Mouse (Mus musculus): ENCODE results near the gene Myo1e. TPM values are rescaled to one million over a fixed set of nuclear protein-coding genes. Genes with fewer than 3 reads are reported as not detected.

Gene Myo1e
- polyA plus RNA-seq, 2 experiments, result 1.1 to 1.8 TPM

GRCm38 (mm10) chr9:70301598-70301997 lies 94.4 kb downstream of the Myo1e start:
- WGBS (ENCODE audit: insufficient replicate concordance), result 76% methylated on average over 6 of the region's 6 CpGs
- ATAC-seq (ENCODE audit: insufficient read depth), result no peak
- no peak for DNase-seq (ENCODE audit: low read depth in 3 of 3, low spot score in 3 of 3)
- no peaks in the 10 kb centered on the region for H3K36me3 ChIP-seq (replicated peaks; ENCODE audit: control insufficient read depth, insufficient read depth, low read depth)
- no peak overlapping the region for H3K4me3 ChIP-seq (ENCODE audit: insufficient read depth in 1 of 2, low read depth in 2 of 2, low read length in 2 of 2)
- no peaks in the 10 kb centered on the region for H3K27me3 ChIP-seq (ENCODE audit: control insufficient read depth, insufficient read depth, low read length)
- no peak overlapping the region for H3K9ac ChIP-seq (replicated peaks)
- TF ChIP-seq CTCF (IDR thresholded peaks at IDR 0.05; ENCODE audit: low read depth), result no peak
- no peak for TF ChIP-seq EP300 (IDR thresholded peaks at IDR 0.05; ENCODE audit: low read depth)
- H3K27ac ChIP-seq, result no peak overlapping the region
- no peaks in the 10 kb centered on the region for H3K4me1 ChIP-seq (replicated peaks; ENCODE audit: control insufficient read depth in 2 of 2, insufficient read depth in 2 of 2, low read length in 1 of 2)
- no peak overlapping the region for H3K4me2 ChIP-seq (ENCODE audit: low read depth)
- no peaks in the 10 kb centered on the region for H3K9me3 ChIP-seq (ENCODE audit: control insufficient read depth, low read length)

- 67% methylated on average over 8 of the region's 8 CpGs for WGBS (ENCODE audit: insufficient replicate concordance)
- Histone ChIP-seq H3K27ac (no peak overlapping the region), H3K9me3 (ENCODE audit: control insufficient read depth, low read length) (no peaks in the 10 kb centered on the region), H3K9ac (replicated peaks) (no peak overlapping the region), H3K4me3 (ENCODE audit: insufficient read depth in 1 of 2, low read depth in 2 of 2, low read length in 2 of 2) (no peak overlapping the region), H3K4me2 (ENCODE audit: low read depth) (no peak overlapping the region), H3K36me3 (replicated peaks; ENCODE audit: control insufficient read depth, insufficient read depth, low read depth) (no peaks in the 10 kb centered on the region), H3K4me1 (replicated peaks; ENCODE audit: control insufficient read depth in 2 of 2, insufficient read depth in 2 of 2, low read length in 1 of 2) (no peaks in the 10 kb centered on the region), H3K27me3 (ENCODE audit: control insufficient read depth, insufficient read depth, low read length) (no peaks in the 10 kb centered on the region)
- no peak for TF ChIP-seq CTCF (IDR thresholded peaks at IDR 0.05; ENCODE audit: low read depth)
- TF ChIP-seq EP300 (IDR thresholded peaks at IDR 0.05; ENCODE audit: low read depth), result no peak
- ATAC-seq (ENCODE audit: insufficient read depth) (no peak), DNase-seq (ENCODE audit: low read depth in 3 of 3, low spot score in 3 of 3) (no peak)
Observed at GRCm38 (mm10) chr9:70304901-70305300, 97.8 kb downstream of the Myo1e start.

- H3K4me1 ChIP-seq (replicated peaks; ENCODE audit: control insufficient read depth in 2 of 2, insufficient read depth in 2 of 2, low read length in 1 of 2), result no peaks in the 10 kb centered on the region
- H3K4me3 ChIP-seq (ENCODE audit: insufficient read depth in 1 of 2, low read depth in 2 of 2, low read length in 2 of 2), result no peak overlapping the region
- TF ChIP-seq EP300 (IDR thresholded peaks at IDR 0.05; ENCODE audit: low read depth) (no peak), CTCF (IDR thresholded peaks at IDR 0.05; ENCODE audit: low read depth) (no peak)
- H3K9ac ChIP-seq (replicated peaks), result no peak overlapping the region
- WGBS (ENCODE audit: insufficient replicate concordance), result 36% methylated on average over 1 of the region's 1 CpGs
- H3K36me3 ChIP-seq (replicated peaks; ENCODE audit: control insufficient read depth, insufficient read depth, low read depth), result no peaks in the 10 kb centered on the region
- no peak overlapping the region for H3K27ac ChIP-seq
- no peaks in the 10 kb centered on the region for H3K27me3 ChIP-seq (ENCODE audit: control insufficient read depth, insufficient read depth, low read length)
- H3K4me2 ChIP-seq (ENCODE audit: low read depth), result no peak overlapping the region
- ATAC-seq (ENCODE audit: insufficient read depth), result no peak
- H3K9me3 ChIP-seq (ENCODE audit: control insufficient read depth, low read length), result no peaks in the 10 kb centered on the region
- DNase-seq (ENCODE audit: low read depth in 3 of 3, low spot score in 3 of 3), result no peak
Observed at GRCm38 (mm10) chr9:70310046-70310445, 102.9 kb downstream of the Myo1e start.

- TF ChIP-seq EP300 (IDR thresholded peaks at IDR 0.05; ENCODE audit: low read depth) (no peak), CTCF (IDR thresholded peaks at IDR 0.05; ENCODE audit: low read depth) (no peak; the same call in 1 of the 2 replicates)
- WGBS (ENCODE audit: insufficient replicate concordance), result 73% methylated on average over 1 of the region's 1 CpGs
- no peak for ATAC-seq (ENCODE audit: insufficient read depth)
- Histone ChIP-seq H3K9me3 (ENCODE audit: control insufficient read depth, low read length) (no peaks in the 10 kb centered on the region), H3K9ac (replicated peaks) (no peak overlapping the region), H3K4me1 (replicated peaks; ENCODE audit: control insufficient read depth in 2 of 2, insufficient read depth in 2 of 2, low read length in 1 of 2) (no peaks in the 10 kb centered on the region), H3K36me3 (replicated peaks; ENCODE audit: control insufficient read depth, insufficient read depth, low read depth) (no peaks in the 10 kb centered on the region), H3K4me2 (ENCODE audit: low read depth) (no peak overlapping the region), H3K27ac (no peak overlapping the region), H3K4me3 (ENCODE audit: insufficient read depth in 1 of 2, low read depth in 2 of 2, low read length in 2 of 2) (no peak overlapping the region), H3K27me3 (ENCODE audit: control insufficient read depth, insufficient read depth, low read length) (no peaks in the 10 kb centered on the region)
- no peak for DNase-seq (ENCODE audit: low read depth in 3 of 3, low spot score in 3 of 3)
Observed at GRCm38 (mm10) chr9:70314019-70314418, 106.9 kb downstream of the Myo1e start.

GRCm38 (mm10) chr9:70315130-70315529 lies 108.0 kb downstream of the Myo1e start:
- WGBS (ENCODE audit: insufficient replicate concordance), result 53% methylated on average over 4 of the region's 4 CpGs
- H3K9me3 ChIP-seq (ENCODE audit: control insufficient read depth, low read length), result no peaks in the 10 kb centered on the region
- no peaks in the 10 kb centered on the region for H3K27me3 ChIP-seq (ENCODE audit: control insufficient read depth, insufficient read depth, low read length)
- no peak for ATAC-seq (ENCODE audit: insufficient read depth)
- H3K4me2 ChIP-seq (ENCODE audit: low read depth), result no peak overlapping the region
- DNase-seq (ENCODE audit: low read depth in 3 of 3, low spot score in 3 of 3), result no peak
- no peak overlapping the region for H3K9ac ChIP-seq (replicated peaks)
- no peak overlapping the region for H3K4me3 ChIP-seq (ENCODE audit: insufficient read depth in 1 of 2, low read depth in 2 of 2, low read length in 2 of 2)
- H3K4me1 ChIP-seq (replicated peaks; ENCODE audit: control insufficient read depth in 2 of 2, insufficient read depth in 2 of 2, low read length in 1 of 2), result no peaks in the 10 kb centered on the region
- no peak for TF ChIP-seq CTCF (IDR thresholded peaks at IDR 0.05; ENCODE audit: low read depth)
- TF ChIP-seq EP300 (IDR thresholded peaks at IDR 0.05; ENCODE audit: low read depth), result no peak
- H3K36me3 ChIP-seq (replicated peaks; ENCODE audit: control insufficient read depth, insufficient read depth, low read depth), result no peaks in the 10 kb centered on the region
- H3K27ac ChIP-seq, result no peak overlapping the region
